Mouse (Mus musculus) skeletal muscle tissue, postnatal 0 days (tissue): ENCODE results near the gene Tmem240. TPM values are rescaled to one million over a fixed set of nuclear protein-coding genes. Genes with fewer than 3 reads are reported as not detected.

Experiments
- microRNA-seq, 2 experiments: library from miRNA; unstranded; fragments of <30 nt; microRNA quantifications; one replicate each; pipeline ENCODE4; 2016
- polyA plus RNA-seq: library from polyadenylated mRNA; unstranded; fragments of >200 nt; fragmentation: Nextera tagmentation; extraction: Ambion mirVana; gene quantifications from 2 replicates; pipeline ENCODE4 v1.2.1, GENCODE M21; 2015

Gene Tmem240
- 0.28 and 0.58 TPM in 2 replicates for polyA plus RNA-seq

GRCm38 (mm10) chr4:155734350-155734941 lies at the start of gene Tmem240:
TSS of gene Tmem240 (plus strand) at chr4:155734800.

DNA sequence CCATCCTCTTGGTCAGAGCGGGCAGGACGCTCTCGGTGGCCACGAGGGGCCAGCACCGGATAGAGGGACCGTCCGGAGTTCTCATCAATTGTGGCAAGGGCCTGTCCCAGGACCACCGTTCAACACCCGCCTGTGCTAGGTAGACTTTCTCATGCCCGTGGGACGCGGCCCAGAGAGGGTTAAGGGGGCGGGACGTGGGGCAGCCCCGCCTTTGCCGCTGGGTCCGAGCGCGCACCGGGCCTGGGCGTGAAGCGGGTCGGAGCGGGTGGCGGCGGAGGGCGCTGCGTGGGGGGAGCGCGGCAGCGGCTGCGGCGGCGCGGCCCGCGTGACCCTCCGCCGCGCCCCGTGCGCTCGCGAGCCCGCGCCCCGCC lies 40.5 kb upstream of the Tmem240 start, which contains the start of gene Fndc10:
Gene Fndc10, plus strand, starts transcription at position 232 of the 371 bp plus-strand sequence.

GRCm38 (mm10) chr4:155704721-155705591 lies 29.6 kb upstream of the Tmem240 start, which contains the start of gene Ssu72:
TSS of gene Ssu72 (plus strand) at chr4:155704800.

DNA sequence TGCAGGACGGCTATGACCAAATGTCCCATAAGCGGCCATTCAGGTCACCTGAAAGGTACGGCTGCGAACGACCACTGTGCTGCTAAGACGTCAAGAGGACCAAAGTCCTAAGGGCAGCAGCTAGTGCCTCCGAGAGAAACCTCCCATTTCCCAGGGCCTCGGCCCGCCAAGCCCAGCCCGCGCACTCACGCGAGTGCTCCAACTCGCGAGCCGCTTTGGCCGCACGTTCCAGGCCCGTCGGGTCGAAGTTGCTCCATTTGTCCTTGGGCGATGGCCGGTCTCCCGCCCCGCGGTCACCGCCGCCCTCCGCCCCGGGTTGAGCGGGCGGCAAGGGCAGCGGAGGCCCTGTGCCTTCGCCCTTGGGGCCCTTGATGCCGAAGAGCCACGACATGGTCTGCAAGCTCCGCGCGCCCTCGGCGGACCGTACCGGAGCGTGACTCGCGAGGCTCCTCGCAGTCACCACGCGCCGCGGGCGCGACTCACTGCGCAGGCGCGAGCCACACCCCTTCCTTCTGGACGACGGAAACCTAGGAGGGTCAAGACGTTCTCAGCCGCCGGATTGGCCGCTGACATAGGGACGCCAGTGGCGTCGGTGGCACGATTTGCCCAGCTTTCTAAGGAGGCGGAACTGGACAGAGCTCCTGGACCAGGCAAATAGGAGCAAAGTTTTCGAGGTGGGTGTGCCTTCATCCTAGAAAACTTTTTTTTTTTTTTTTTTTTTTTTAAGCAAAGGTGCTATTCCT lies 26.2 kb downstream of the Tmem240 start, which contains the start of gene Atad3a:
Gene Atad3a, minus strand, starts transcription at position 481 of the 743 bp plus-strand sequence.

GRCm38 (mm10) chr4:155774280-155774754 lies 39.7 kb downstream of the Tmem240 start, which contains the start of gene Vwa1:
TSS of gene Vwa1 (minus strand) at chr4:155774698.

GRCm38 (mm10) chr4:155785819-155786218 lies 51.2 kb downstream of the Tmem240 start, which contains the start of gene Tmem88b:
TSS of gene Tmem88b (minus strand) at chr4:155785874.

DNA sequence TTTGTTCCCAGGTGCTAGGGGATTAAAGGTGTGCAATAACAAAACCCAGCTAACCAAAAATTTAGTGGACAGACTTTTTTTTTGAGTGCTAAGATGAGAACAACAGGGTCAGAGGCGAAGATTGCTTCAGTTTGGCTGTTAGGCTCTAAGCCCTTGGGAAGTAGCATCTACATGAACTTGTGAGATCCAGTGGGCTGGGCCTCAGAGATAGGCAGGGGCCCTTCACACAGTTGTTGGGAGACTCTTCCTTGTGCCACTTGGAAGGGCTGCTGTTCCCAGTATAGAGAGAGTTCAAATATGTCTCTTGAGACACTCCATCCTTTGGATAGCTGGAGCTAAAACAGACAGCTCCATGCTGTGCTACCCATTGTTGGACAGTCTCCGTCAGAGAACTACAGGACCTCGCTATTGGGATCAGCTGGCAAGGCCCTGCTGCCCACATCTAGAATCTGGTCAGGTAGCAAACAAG lies 55.5 kb downstream of the Tmem240 start, which contains the start of gene Ankrd65:
Gene Ankrd65, plus strand, starts transcription at position 419 of the 469 bp plus-strand sequence.

Small RNA genes within 50 kb of the gene (microRNA-seq; reads per million reads assigned to microRNA genes)
- gene Gm27743 = 0 reads per million in 2 experiments

Other genes with a start within 250 kb of the Tmem240 start
- 160 and 178 TPM in 2 replicates for gene Gnb1, start 243.4 kb upstream of the Tmem240 start, polyA plus RNA-seq
- gene Nadk, start 172.4 kb upstream of the Tmem240 start, polyA plus RNA-seq = 25.7 and 36.4 TPM in 2 replicates
- 3.5 and 3.7 TPM in 2 replicates for gene Slc35e2, start 133.4 kb upstream of the Tmem240 start, polyA plus RNA-seq
- 39.1 and 44.5 TPM in 2 replicates for gene Cdk11b, start 109.9 kb upstream of the Tmem240 start, polyA plus RNA-seq
- gene Gm10563, start 89.4 kb upstream of the Tmem240 start, polyA plus RNA-seq = not detected in 2 replicates
- gene Mmp23, start 81.4 kb upstream of the Tmem240 start, polyA plus RNA-seq = 38.5 and 62.9 TPM in 2 replicates
- 13.3 and 14.7 TPM in 2 replicates for gene Mib2, start 65.6 kb upstream of the Tmem240 start, polyA plus RNA-seq
- 4.6 and 6.1 TPM in 2 replicates for gene Fndc10, start 40.5 kb upstream of the Tmem240 start, polyA plus RNA-seq
- 90.9 and 95.8 TPM in 2 replicates for gene Ssu72, start 30.0 kb upstream of the Tmem240 start, polyA plus RNA-seq
- 56.3 and 59.2 TPM in 2 replicates for gene Atad3a, start 26.3 kb downstream of the Tmem240 start, polyA plus RNA-seq
- gene Vwa1, start 39.9 kb downstream of the Tmem240 start, polyA plus RNA-seq = 20.3 and 22.5 TPM in 2 replicates
- gene Tmem88b, start 51.1 kb downstream of the Tmem240 start, polyA plus RNA-seq = 1.4 and 1.5 TPM in 2 replicates
- gene Ankrd65, start 55.6 kb downstream of the Tmem240 start, polyA plus RNA-seq = 0.13 and 0.15 TPM in 2 replicates
- 172 and 176 TPM in 2 replicates for gene Mrpl20, start 68.1 kb downstream of the Tmem240 start, polyA plus RNA-seq
- gene Ccnl2, start 77.7 kb downstream of the Tmem240 start, polyA plus RNA-seq = 89.3 and 91.0 TPM in 2 replicates
- gene Aurkaip1, start 96.5 kb downstream of the Tmem240 start, polyA plus RNA-seq = 131 and 148 TPM in 2 replicates
- gene Mxra8, start 104.9 kb downstream of the Tmem240 start, polyA plus RNA-seq = 109 and 120 TPM in 2 replicates
- 13.5 and 16.4 TPM in 2 replicates for gene Dvl1, start 112.6 kb downstream of the Tmem240 start, polyA plus RNA-seq
- gene Tas1r3, start 128.6 kb downstream of the Tmem240 start, polyA plus RNA-seq = 0.16 and 0.21 TPM in 2 replicates
- 8.0 and 8.1 TPM in 2 replicates for gene Cptp, start 134.6 kb downstream of the Tmem240 start, polyA plus RNA-seq
- 23.9 and 26.2 TPM in 2 replicates for gene Ints11, start 134.7 kb downstream of the Tmem240 start, polyA plus RNA-seq
- gene Pusl1, start 157.0 kb downstream of the Tmem240 start, polyA plus RNA-seq = 24.9 and 28.0 TPM in 2 replicates
- gene Acap3, start 157.0 kb downstream of the Tmem240 start, polyA plus RNA-seq = 9.6 and 9.8 TPM in 2 replicates
- 65.7 and 69.6 TPM in 2 replicates for gene Ube2j2, start 209.0 kb downstream of the Tmem240 start, polyA plus RNA-seq
- 22.7 and 51.1 TPM in 2 replicates for gene C1qtnf12, start 227.5 kb downstream of the Tmem240 start, polyA plus RNA-seq